ENCODE assay signal across 32 mouse cellular contexts in genomic region chr2:45252321-45252720, GRCm38 (mm10).
DNase-seq lines count a peak whose midpoint lies in the region; ATAC-seq and TF ChIP-seq lines count a peak whose summit lies in the region.
"Had no signal": no experiment of that assay in that cellular context is flagged by ENCODE, and none has a peak within 500 bp of the region (broad histone marks: within the 10 kb centered on the region; RNA-seq: fewer than 3 reads in every experiment).

No protein-coding gene starts in this region.

- WGBS in lung, embryonic 16.5 days = 65% methylated on average over 4 of the region's 4 CpGs
- WGBS in kidney, postnatal 0 days = 55% methylated on average over 4 of the region's 4 CpGs

- TF ChIP-seq CTCF in kidney, postnatal 0 days (IDR thresholded peaks at IDR 0.05; ENCODE audit: low read depth) = no peak

- H3K4me1 ChIP-seq in lung, embryonic 16.5 days (replicated peaks; ENCODE audit: control insufficient read depth, insufficient read depth, low read length) = no peaks in the 10 kb centered on the region
- no peaks in the 10 kb centered on the region for H3K4me1 ChIP-seq in kidney, postnatal 0 days (replicated peaks; ENCODE audit: insufficient read depth, low read length)
- H3K4me1 ChIP-seq: embryonic facial prominence, embryonic 12.5 days; heart, embryonic 10.5 days; heart, embryonic 15.5 days; hindbrain, embryonic 13.5 days; limb, embryonic 15.5 days; midbrain, embryonic 12.5 days; neural tube, embryonic 12.5 days had no signal

- H3K9me3 ChIP-seq in lung, embryonic 16.5 days (ENCODE audit: control insufficient read depth, low read length) = no peaks in the 10 kb centered on the region
- H3K9me3 ChIP-seq in kidney, postnatal 0 days (replicated peaks; ENCODE audit: low read length) = no peaks in the 10 kb centered on the region
- H3K9me3 ChIP-seq: embryonic facial prominence, embryonic 12.5 days; heart, embryonic 10.5 days; heart, embryonic 15.5 days; hindbrain, embryonic 13.5 days; limb, embryonic 10.5 days; limb, embryonic 15.5 days; megakaryocyte, embryonic 14.5 days; midbrain, embryonic 12.5 days; neural tube, embryonic 12.5 days had no signal

- no peaks in the 10 kb centered on the region for H3K27me3 ChIP-seq in lung, embryonic 16.5 days (ENCODE audit: control insufficient read depth, insufficient read depth, low read depth, low read length)
- H3K27me3 ChIP-seq in kidney, postnatal 0 days (ENCODE audit: insufficient read depth, low read length) = no peaks in the 10 kb centered on the region
- H3K27me3 ChIP-seq: embryonic facial prominence, embryonic 12.5 days; heart, embryonic 15.5 days; hindbrain, embryonic 13.5 days; limb, embryonic 15.5 days; megakaryocyte, embryonic 14.5 days; midbrain, embryonic 12.5 days; neural tube, embryonic 12.5 days had no signal

- H3K9ac ChIP-seq in lung, embryonic 16.5 days (ENCODE audit: low read length) = no peak overlapping the region
- no peak overlapping the region for H3K9ac ChIP-seq in kidney, postnatal 0 days (ENCODE audit: low read depth, low read length)
- H3K9ac ChIP-seq: embryonic facial prominence, embryonic 12.5 days; heart, embryonic 15.5 days; hindbrain, embryonic 13.5 days; limb, embryonic 15.5 days; liver, embryonic 14.5 days; midbrain, embryonic 12.5 days; neural tube, embryonic 12.5 days had no signal

- peak; percentile 36; the same call in 1 of the 2 replicates for ATAC-seq in lung, embryonic 16.5 days (ENCODE audit: low read depth)
- ATAC-seq in kidney, postnatal 0 days (replicated peaks; ENCODE audit: low FRiP score, low read depth) = peak; percentile 65; the same call in 1 of the 2 replicates
- ATAC-seq: forebrain, embryonic 14.5 days had no signal

- DNase-seq in lung, postnatal 10 days = no peak
- peak; percentile 77 to 79 for DNase-seq in kidney, adult 8-10 months
- DNase-seq in kidney, postnatal 0 days (ENCODE audit: low spot score) = no peak
- DNase-seq in kidney, postnatal 4 days = peak; percentile 54 to 63
- no peak for DNase-seq in adrenal gland, adult (ENCODE audit: inconsistent age in 2 of 2, low spot score in 1 of 2)
- no peak for DNase-seq in heart, adult 9 months (ENCODE audit: low spot score in 2 of 2)
- no peak for DNase-seq in frontal cortex, postnatal 10 days (ENCODE audit: low spot score in 2 of 2)
- DNase-seq: adrenal gland, adult 2 months; adrenal gland, postnatal 36 days; B cell, adult 2 months; cerebellum, adult 8-10 months; cerebellum, postnatal 36 days; heart, postnatal 36 days; layer of hippocampus, adult 9-11 months; lung, adult 2 months; lung, postnatal 4 days; right cerebral cortex, adult 18-20 months; thymus, adult 2 months; thymus, postnatal 4 days had no signal

- H3K27ac ChIP-seq in lung, embryonic 16.5 days (ENCODE audit: low read length) = no peak overlapping the region
- H3K27ac ChIP-seq in kidney, postnatal 0 days = no peak overlapping the region; the same call in 1 of the 2 replicates
- H3K27ac ChIP-seq: embryonic facial prominence, embryonic 12.5 days; heart, embryonic 10.5 days; heart, embryonic 15.5 days; hindbrain, embryonic 13.5 days; limb, embryonic 10.5 days; limb, embryonic 15.5 days; liver, embryonic 14.5 days; midbrain, embryonic 12.5 days; neural tube, embryonic 12.5 days had no signal

- no peaks in the 10 kb centered on the region for H3K36me3 ChIP-seq in lung, embryonic 16.5 days (ENCODE audit: control insufficient read depth, insufficient read depth, low read length)
- no peaks in the 10 kb centered on the region for H3K36me3 ChIP-seq in kidney, postnatal 0 days (ENCODE audit: insufficient read depth, low read length)
- H3K36me3 ChIP-seq: embryonic facial prominence, embryonic 12.5 days; heart, embryonic 10.5 days; heart, embryonic 15.5 days; hindbrain, embryonic 13.5 days; limb, embryonic 10.5 days; limb, embryonic 15.5 days; midbrain, embryonic 12.5 days; neural tube, embryonic 12.5 days had no signal

- H3K4me3 ChIP-seq in lung, embryonic 16.5 days (ENCODE audit: low read length) = no peak overlapping the region
- no peak overlapping the region for H3K4me3 ChIP-seq in kidney, postnatal 0 days (replicated peaks; ENCODE audit: low read depth, low read length)
- H3K4me3 ChIP-seq: embryonic facial prominence, embryonic 12.5 days; heart, embryonic 10.5 days; heart, embryonic 15.5 days; hindbrain, embryonic 13.5 days; limb, embryonic 10.5 days; limb, embryonic 15.5 days; megakaryocyte, embryonic 14.5 days; midbrain, embryonic 12.5 days; myocyte; neural tube, embryonic 12.5 days had no signal

- no peak overlapping the region for H3K4me2 ChIP-seq in lung, embryonic 16.5 days (ENCODE audit: low read depth, low read length)
- no peak overlapping the region for H3K4me2 ChIP-seq in kidney, postnatal 0 days (ENCODE audit: low read length)
- H3K4me2 ChIP-seq: embryonic facial prominence, embryonic 12.5 days; heart, embryonic 15.5 days; hindbrain, embryonic 13.5 days; limb, embryonic 15.5 days; midbrain, embryonic 12.5 days; neural tube, embryonic 12.5 days had no signal

Comparison
In these comparisons a context has a peak if more than half of its experiments do, and no peak if none do; other contexts are left out.
1. DNase-seq: peak in kidney, adult 8-10 months (2 of 2) and kidney, postnatal 4 days (2 of 2); none in lung, postnatal 10 days (single experiment), kidney, postnatal 0 days (single experiment), adrenal gland, adult (0 of 2), heart, adult 9 months (0 of 2) and frontal cortex, postnatal 10 days (0 of 2).